Mouse (Mus musculus): ENCODE measurements around the gene Fbxl17. TPM values are rescaled to one million over a fixed set of nuclear protein-coding genes. Genes with fewer than 3 reads are reported as not detected.

The Fbxl17 gene
- polyA plus RNA-seq, 1 experiment from 2014 or later: 4.3 TPM

- no peak for ATAC-seq
- no peak for TF ChIP-seq CTCF (IDR thresholded peaks at IDR 0.05; ENCODE audit: low read depth)
- H3K9me3 ChIP-seq (ENCODE audit: control insufficient read depth): no peaks in the 10 kb centered on the region
- WGBS: 72% methylated on average over 6 of the region's 6 CpGs
- no peaks in the 10 kb centered on the region for H3K36me3 ChIP-seq (ENCODE audit: control insufficient read depth, insufficient read depth)
- no peak overlapping the region for H3K4me2 ChIP-seq (replicated peaks; ENCODE audit: low read depth)
- no peaks in the 10 kb centered on the region for H3K27me3 ChIP-seq (replicated peaks; ENCODE audit: control insufficient read depth, insufficient read depth, low read length)
- no peak overlapping the region for H3K27ac ChIP-seq (ENCODE audit: low read depth, low read length)
- no peak overlapping the region for H3K4me3 ChIP-seq (ENCODE audit: low read depth, low read length)
- H3K4me1 ChIP-seq (replicated peaks; ENCODE audit: control insufficient read depth, insufficient read depth, low read length): no peaks in the 10 kb centered on the region
- no peak overlapping the region for H3K9ac ChIP-seq (ENCODE audit: low read depth, low read length)
Observed at GRCm38 (mm10) chr17:63073342-63073741, 426.5 kb downstream of the Fbxl17 start.

DNA sequence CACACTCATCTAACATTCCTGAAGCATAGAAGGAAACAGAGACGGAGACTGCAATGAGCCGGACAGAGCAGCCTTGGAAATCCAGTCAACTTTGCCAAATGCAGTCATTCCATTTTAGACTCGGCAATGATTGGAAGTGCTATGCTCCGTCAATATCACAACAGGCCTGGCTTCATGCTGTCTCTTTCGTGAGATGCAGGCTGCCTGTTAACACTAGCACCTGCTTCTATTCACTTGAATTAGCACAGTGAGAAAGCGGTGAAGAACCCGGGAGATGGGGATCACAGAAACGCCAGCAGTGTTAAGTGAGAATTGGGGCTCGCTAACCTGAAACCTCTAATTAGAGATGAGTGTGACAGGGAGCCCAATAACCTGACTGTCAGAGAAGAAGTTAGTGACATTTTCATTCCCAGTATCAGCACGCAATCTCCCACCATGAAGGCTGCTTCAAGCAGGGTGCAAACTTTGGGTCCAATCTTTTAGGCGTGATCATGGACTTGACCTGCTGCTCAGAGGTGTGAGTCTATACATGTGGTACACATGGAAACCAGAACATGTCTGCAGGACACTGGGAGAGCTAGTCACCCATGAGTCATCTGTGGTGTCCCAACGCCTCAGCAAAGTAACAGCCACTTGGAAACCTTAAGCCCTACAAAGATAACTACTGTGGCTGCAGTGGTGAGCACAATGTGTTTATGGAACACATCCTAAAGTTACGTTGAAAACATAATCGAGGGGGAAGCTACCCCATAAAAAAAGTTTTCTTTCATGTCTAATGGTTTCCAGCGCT lies 428.5 kb downstream of the Fbxl17 start:
- no peak for ATAC-seq
- H3K36me3 ChIP-seq (ENCODE audit: control insufficient read depth, insufficient read depth): no peaks in the 10 kb centered on the region

GRCm38 (mm10) chr17:63070161-63070761 lies 429.6 kb downstream of the Fbxl17 start:
- Histone ChIP-seq H3K27me3 (replicated peaks; ENCODE audit: control insufficient read depth, insufficient read depth, low read length) (no peaks in the 10 kb centered on the region), H3K9ac (ENCODE audit: low read depth, low read length) (no peak overlapping the region), H3K36me3 (ENCODE audit: control insufficient read depth, insufficient read depth) (no peaks in the 10 kb centered on the region), H3K9me3 (ENCODE audit: control insufficient read depth) (no peaks in the 10 kb centered on the region), H3K4me2 (replicated peaks; ENCODE audit: low read depth) (no peak overlapping the region), H3K27ac (ENCODE audit: low read depth, low read length) (no peak overlapping the region), H3K4me3 (ENCODE audit: low read depth, low read length) (no peak overlapping the region), H3K4me1 (replicated peaks; ENCODE audit: control insufficient read depth, insufficient read depth, low read length) (no peaks in the 10 kb centered on the region)
- 74% methylated on average over 5 of the region's 5 CpGs for WGBS
- ATAC-seq: no peak
- no peak for TF ChIP-seq CTCF (IDR thresholded peaks at IDR 0.05; ENCODE audit: low read depth)

More for the DNA sequence above, 428.5 kb downstream of the Fbxl17 start:
- Histone ChIP-seq H3K9ac (ENCODE audit: low read depth, low read length) (no peak overlapping the region), H3K27me3 (replicated peaks; ENCODE audit: control insufficient read depth, insufficient read depth, low read length) (no peaks in the 10 kb centered on the region), H3K27ac (ENCODE audit: low read depth, low read length) (no peak overlapping the region), H3K4me3 (ENCODE audit: low read depth, low read length) (no peak overlapping the region), H3K4me2 (replicated peaks; ENCODE audit: low read depth) (no peak overlapping the region), H3K9me3 (ENCODE audit: control insufficient read depth) (no peaks in the 10 kb centered on the region), H3K4me1 (replicated peaks; ENCODE audit: control insufficient read depth, insufficient read depth, low read length) (no peaks in the 10 kb centered on the region)
- 88% methylated on average over 15 of the region's 15 CpGs for WGBS
- no peak for TF ChIP-seq CTCF (IDR thresholded peaks at IDR 0.05; ENCODE audit: low read depth)

DNA sequence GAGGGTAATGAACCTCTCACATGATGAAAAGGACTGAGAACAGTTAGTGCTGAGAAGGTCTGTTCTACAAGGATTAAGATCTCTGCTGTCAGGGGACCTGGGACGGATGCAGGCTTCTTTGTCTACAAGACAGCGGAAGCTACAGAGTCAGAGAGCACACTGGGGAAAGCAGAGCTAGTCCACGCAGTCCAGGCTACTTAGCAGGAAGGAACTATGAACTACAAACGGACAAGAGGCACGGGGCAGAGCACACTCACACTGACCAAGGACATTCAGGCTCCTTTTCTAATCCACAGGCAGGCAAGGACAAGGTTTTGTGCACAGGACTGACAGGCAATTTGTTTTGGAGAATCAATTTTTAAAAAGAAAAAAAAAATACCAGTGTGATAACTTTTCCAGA lies 437.0 kb downstream of the Fbxl17 start:
- no peak overlapping the region for H3K9ac ChIP-seq (ENCODE audit: low read depth, low read length)
- H3K4me3 ChIP-seq (ENCODE audit: low read depth, low read length): no peak overlapping the region
- no peaks in the 10 kb centered on the region for H3K4me1 ChIP-seq (replicated peaks; ENCODE audit: control insufficient read depth, insufficient read depth, low read length)
- H3K27me3 ChIP-seq (replicated peaks; ENCODE audit: control insufficient read depth, insufficient read depth, low read length): no peaks in the 10 kb centered on the region
- H3K27ac ChIP-seq (ENCODE audit: low read depth, low read length): no peak overlapping the region
- H3K4me2 ChIP-seq (replicated peaks; ENCODE audit: low read depth): no peak overlapping the region
- 58% methylated on average over 5 of the region's 5 CpGs for WGBS
- ATAC-seq: no peak
- H3K9me3 ChIP-seq (ENCODE audit: control insufficient read depth): no peaks in the 10 kb centered on the region
- no peak for TF ChIP-seq CTCF (IDR thresholded peaks at IDR 0.05; ENCODE audit: low read depth)
- 0 out of 2 replicates have a peak, but pooled peaks cover 3% of the 10 kb centered on the region for H3K36me3 ChIP-seq (ENCODE audit: control insufficient read depth, insufficient read depth)

DNA sequence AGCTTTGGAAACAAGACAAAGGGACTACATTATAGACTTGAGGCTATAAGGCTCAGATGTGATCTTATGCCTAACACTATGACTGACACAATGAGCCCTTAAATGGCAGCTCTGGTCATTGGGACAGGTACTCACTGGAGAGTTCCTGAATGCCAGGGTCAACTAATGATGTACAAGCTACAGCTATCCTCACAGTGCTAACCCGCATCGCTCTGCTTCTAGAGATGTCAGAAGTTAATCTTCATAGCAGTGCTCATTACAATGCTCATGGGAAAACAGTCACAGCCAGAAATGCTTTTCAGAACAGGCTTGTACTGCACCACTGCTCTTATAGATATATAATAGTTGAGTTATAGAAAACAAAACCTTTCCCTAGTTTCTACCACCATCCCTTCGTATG lies 438.0 kb downstream of the Fbxl17 start:
- H3K4me2 ChIP-seq (replicated peaks; ENCODE audit: low read depth): no peak overlapping the region
- H3K27me3 ChIP-seq (replicated peaks; ENCODE audit: control insufficient read depth, insufficient read depth, low read length): no peaks in the 10 kb centered on the region
- ATAC-seq: no peak
- H3K4me3 ChIP-seq (ENCODE audit: low read depth, low read length): no peak overlapping the region
- no peaks in the 10 kb centered on the region for H3K9me3 ChIP-seq (ENCODE audit: control insufficient read depth)
- H3K36me3 ChIP-seq (ENCODE audit: control insufficient read depth, insufficient read depth): 0 out of 2 replicates have a peak, but pooled peaks cover 5% of the 10 kb centered on the region
- no peaks in the 10 kb centered on the region for H3K4me1 ChIP-seq (replicated peaks; ENCODE audit: control insufficient read depth, insufficient read depth, low read length)
- H3K27ac ChIP-seq (ENCODE audit: low read depth, low read length): no peak overlapping the region
- 97% methylated on average over 3 of the region's 3 CpGs for WGBS
- no peak for TF ChIP-seq CTCF (IDR thresholded peaks at IDR 0.05; ENCODE audit: low read depth)
- H3K9ac ChIP-seq (ENCODE audit: low read depth, low read length): no peak overlapping the region

DNA sequence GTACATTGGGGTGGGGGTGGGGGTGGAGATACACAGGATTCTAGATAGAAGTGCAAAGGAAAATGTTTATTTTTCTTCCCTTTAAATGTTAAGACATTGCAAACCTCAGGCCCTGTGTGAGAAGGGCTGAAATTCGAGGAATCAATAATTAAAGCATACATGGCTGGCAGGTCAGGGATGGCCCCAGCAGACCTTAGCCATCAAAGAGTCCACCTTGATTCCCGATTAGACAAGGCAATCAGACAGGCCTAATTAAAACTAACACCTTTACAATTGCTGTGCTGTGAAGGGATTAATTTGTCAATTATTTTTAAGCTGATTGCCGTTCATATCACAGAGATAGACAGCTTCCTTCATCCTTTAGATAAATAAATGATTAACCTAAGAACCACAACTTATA lies 439.0 kb downstream of the Fbxl17 start:
- WGBS: 54% methylated on average over 3 of the region's 3 CpGs
- H3K4me3 ChIP-seq (ENCODE audit: low read depth, low read length): no peak overlapping the region

More for the DNA sequence above, 439.0 kb downstream of the Fbxl17 start:
- H3K36me3 ChIP-seq (ENCODE audit: control insufficient read depth, insufficient read depth): 0 out of 2 replicates have a peak, but pooled peaks cover 5% of the 10 kb centered on the region
- no peak for TF ChIP-seq CTCF (IDR thresholded peaks at IDR 0.05; ENCODE audit: low read depth)
- no peaks in the 10 kb centered on the region for H3K27me3 ChIP-seq (replicated peaks; ENCODE audit: control insufficient read depth, insufficient read depth, low read length)
- ATAC-seq: no peak
- H3K27ac ChIP-seq (ENCODE audit: low read depth, low read length): no peak overlapping the region
- no peak overlapping the region for H3K4me2 ChIP-seq (replicated peaks; ENCODE audit: low read depth)
- H3K9me3 ChIP-seq (ENCODE audit: control insufficient read depth): no peaks in the 10 kb centered on the region
- no peaks in the 10 kb centered on the region for H3K4me1 ChIP-seq (replicated peaks; ENCODE audit: control insufficient read depth, insufficient read depth, low read length)
- no peak overlapping the region for H3K9ac ChIP-seq (ENCODE audit: low read depth, low read length)

Measured in intestine, postnatal 0 days (tissue).